Comparison of ENCODE assay signal across 8 mouse cellular contexts in the genomic region with DNA sequence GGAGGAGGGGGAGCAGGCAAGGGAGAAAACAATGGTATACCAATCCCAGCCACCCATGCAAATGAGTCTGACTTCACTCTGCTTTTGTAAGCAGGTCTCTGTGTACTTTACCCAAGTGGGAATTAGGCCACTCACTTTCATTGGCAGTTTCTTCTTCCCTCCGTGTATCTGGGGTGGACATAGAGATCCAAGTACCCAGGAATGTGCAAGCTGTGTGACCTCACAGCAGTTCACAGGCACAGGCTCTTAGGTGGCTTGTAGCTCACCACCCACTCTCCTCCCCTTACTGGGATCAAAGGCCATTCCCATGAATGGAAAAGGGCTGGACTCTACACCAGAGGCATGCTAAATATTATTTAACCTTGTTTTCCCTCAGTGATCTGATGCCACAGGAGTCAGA. TPM values are rescaled to one million over a fixed set of nuclear protein-coding genes. Genes with fewer than 3 reads are reported as not detected.
DNase-seq lines count a peak whose midpoint lies in the region; ATAC-seq and TF ChIP-seq lines count a peak whose summit lies in the region.

No protein-coding gene starts in this region.

- ATAC-seq in kidney, embryonic 15.5 days (replicated peaks; ENCODE audit: low FRiP score), result peak; percentile 70; the same call in 1 of the 2 replicates
- no peak for ATAC-seq in forebrain, embryonic 13.5 days

- no peak for TF ChIP-seq POLR2A in brain, embryonic 14.5 days (IDR thresholded peaks at IDR 0.05; ENCODE audit: borderline replicate concordance, extremely low read depth, insufficient read depth, insufficient read length, poor library complexity, severe bottlenecking)

- TF ChIP-seq CTCF in brain, embryonic 14.5 days (IDR thresholded peaks at IDR 0.05; ENCODE audit: borderline replicate concordance, extremely low read depth, insufficient read depth, insufficient read length), result no peak

- H3K27me3 ChIP-seq in kidney, embryonic 15.5 days, result no peaks in the 10 kb centered on the region
- no peaks in the 10 kb centered on the region for H3K27me3 ChIP-seq in forebrain, embryonic 13.5 days

- no peak overlapping the region for H3K9ac ChIP-seq in kidney, embryonic 15.5 days
- H3K9ac ChIP-seq in forebrain, embryonic 13.5 days, result no peak overlapping the region

- WGBS in kidney, embryonic 15.5 days, result 0% methylated on average over 1 of the region's 1 CpGs
- 8% methylated on average over 1 of the region's 1 CpGs for WGBS in forebrain, embryonic 13.5 days

- H3K27ac ChIP-seq in kidney, embryonic 15.5 days, result peak overlapping the region; percentile 30; the same call in 1 of the 2 replicates
- no peak overlapping the region for H3K27ac ChIP-seq in forebrain, embryonic 13.5 days

- DNase-seq in gastrocnemius, postnatal 25 days, result peak; percentile 48
- no peak for DNase-seq in gastrocnemius, adult 8-10 months (ENCODE audit: low spot score in 2 of 2)
- DNase-seq in brain, embryonic 14.5 days (ENCODE audit: low read depth), result peak; percentile 6
- peak; percentile 32 for DNase-seq in retina, postnatal 1 day
- no peak for DNase-seq in cerebellum, postnatal 25 days
- no peak for DNase-seq in right cerebral cortex, adult 2 months (ENCODE audit: low spot score in 2 of 2)

- H3K9me3 ChIP-seq in kidney, embryonic 15.5 days (replicated peaks), result no peaks in the 10 kb centered on the region
- no peaks in the 10 kb centered on the region for H3K9me3 ChIP-seq in forebrain, embryonic 13.5 days (replicated peaks)

- H3K36me3 ChIP-seq in kidney, embryonic 15.5 days, result no peaks in the 10 kb centered on the region
- H3K36me3 ChIP-seq in forebrain, embryonic 13.5 days (ENCODE audit: poor library complexity, severe bottlenecking), result no peaks in the 10 kb centered on the region

- H3K4me1 ChIP-seq in kidney, embryonic 15.5 days, result 0 out of 2 replicates have a peak, but pooled peaks cover 4% of the 10 kb centered on the region
- no peaks in the 10 kb centered on the region for H3K4me1 ChIP-seq in forebrain, embryonic 13.5 days

- H3K4me2 ChIP-seq in kidney, embryonic 15.5 days, result no peak overlapping the region
- H3K4me2 ChIP-seq in forebrain, embryonic 13.5 days, result no peak overlapping the region

- H3K4me3 ChIP-seq in kidney, embryonic 15.5 days (replicated peaks), result no peak overlapping the region
- no peak overlapping the region for H3K4me3 ChIP-seq in forebrain, embryonic 13.5 days

RNA-seq across cellular contexts. Expression of a gene that starts 10.0 kb away (rescaled TPM):
- 10 to 100 TPM; 69.1 to 85.8 TPM for total RNA-seq in gastrocnemius, postnatal 25 days (2021)
- 100 to 1,000 TPM in 3 of 4 experiments, 10 to 100 TPM in 1; 98.4 to 121 (median 107) TPM for total RNA-seq in gastrocnemius, adult 8-10 months (2022)
- 36.5 and 57.6 TPM in 2 replicates for polyA plus RNA-seq in brain, embryonic 14.5 days (2012; rRNA removed)
- 17.7 and 19.3 TPM in 2 replicates for polyA plus RNA-seq in kidney, embryonic 15.5 days (2015; fragmentation: Nextera tagmentation; extraction: Ambion mirVana)
- 14.1 and 16.3 TPM in 2 replicates for polyA plus RNA-seq in forebrain, embryonic 13.5 days (2015; fragmentation: Nextera tagmentation; extraction: Ambion mirVana)

Comparison
In these comparisons a context has a peak if more than half of its experiments do, and no peak if none do; other contexts are left out.
1. DNase-seq: peak in gastrocnemius, postnatal 25 days (single experiment), brain, embryonic 14.5 days (single experiment) and retina, postnatal 1 day (single experiment); none in gastrocnemius, adult 8-10 months (0 of 2), cerebellum, postnatal 25 days (0 of 2) and right cerebral cortex, adult 2 months (0 of 2).